Mouse (Mus musculus): ENCODE data around the gene Fam229a.

GRCm38 (mm10) chr4:129500607-129501566 is 9.9 kb downstream of the Fam229a start:
- TF ChIP-seq EP300 (IDR thresholded peaks at IDR 0.05; ENCODE audit: insufficient read depth, low read depth, low read length) (no peak), CTCF (IDR thresholded peaks at IDR 0.05) (no peak)

All from heart, adult 2 months (tissue).